Mouse (Mus musculus): ENCODE measurements around the gene Usp22.

DNA sequence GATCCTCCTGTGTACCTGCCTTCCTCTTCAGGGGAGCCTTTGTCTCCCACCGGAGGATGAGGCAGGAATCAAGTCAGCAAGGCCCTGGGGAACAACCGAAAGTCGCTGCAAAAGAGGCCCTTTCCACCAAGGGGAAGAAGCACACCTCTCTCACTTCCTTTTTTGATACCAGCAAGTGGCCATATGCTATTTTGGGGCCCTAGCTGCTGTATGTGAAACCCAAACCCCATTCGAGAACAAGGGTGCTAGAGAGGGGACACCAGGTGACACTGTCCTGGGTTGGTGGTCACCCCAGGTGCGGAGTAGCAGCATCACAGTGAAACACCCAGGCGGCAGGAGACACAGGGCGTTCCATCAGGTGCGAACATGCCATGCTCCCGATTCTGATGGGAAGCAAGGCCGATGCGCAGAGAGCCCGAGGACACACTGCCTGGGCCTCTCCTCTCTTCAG lies 65.9 kb downstream of the Usp22 start:
- no peak for TF ChIP-seq POLR2A (IDR thresholded peaks at IDR 0.05; ENCODE audit: borderline replicate concordance, low read depth, low read length)
- TF ChIP-seq CTCF (IDR thresholded peaks at IDR 0.05; ENCODE audit: low read depth, low read length): no peak

Measured in bone marrow macrophage, adult 2 months (primary cell).